Mouse (Mus musculus) heart, embryonic 12.5 days (tissue): ENCODE measurements at regions not wholly inside any gene's neighbourhood (a gene's known extent, or its start where the extent isn't known, plus 50 kb on each side); places are given as distances from the start of the nearest gene placed in this dataset.
"Not testable (repeated sequence)": the region's sequence is repeated elsewhere in the genome, so short reads cannot be mapped to it uniquely, and the experiment has no call there.

Experiments used
- ATAC-seq: fragments of 200-750 bp; cut with Nextera tagmentation; 2 replicates; pipeline ENCODE4 v1.8.0; 2017; ENCODE audit warnings: moderate TSS enrichment, moderate library complexity; ENCODE audit not compliant: insufficient number of reproducible peaks, low FRiP score
- H3K27ac ChIP-seq: fragments of 300-500 bp; sonication (generic); 2 replicates; pipeline ENCODE4 v1.5.1; 2016; ENCODE audit warnings: mild to moderate bottlenecking, moderate library complexity; ENCODE audit not compliant: poor library complexity, severe bottlenecking
- H3K27me3 ChIP-seq: fragments of 300-500 bp; sonication (generic); replicated peaks from 2 replicates; pipeline ENCODE4 v1.6.1; 2016; ENCODE audit warnings: mild to moderate bottlenecking, moderate library complexity
- H3K36me3 ChIP-seq: fragments of 300-500 bp; sonication (generic); 2 replicates; pipeline ENCODE4 v1.6.1; 2016; ENCODE audit warnings: mild to moderate bottlenecking, moderate library complexity
- H3K4me1 ChIP-seq: fragments of 300-500 bp; sonication (generic); replicated peaks from 2 replicates; pipeline ENCODE4 v1.6.1; 2016; ENCODE audit warnings: mild to moderate bottlenecking
- H3K4me2 ChIP-seq: fragments of 300-500 bp; sonication (generic); 2 replicates; pipeline ENCODE4 v1.6.1; 2016; ENCODE audit warnings: mild to moderate bottlenecking, moderate library complexity
- H3K4me3 ChIP-seq: fragments of 300-500 bp; sonication (generic); 2 replicates; pipeline ENCODE4 v1.5.1; 2016; ENCODE audit warnings: mild to moderate bottlenecking
- H3K9ac ChIP-seq: fragments of 300-500 bp; sonication (generic); 2 replicates; pipeline ENCODE4 v1.6.1; 2016; ENCODE audit warnings: mild to moderate bottlenecking, moderate library complexity
- H3K9me3 ChIP-seq: fragments of 300-500 bp; sonication (generic); replicated peaks from 2 replicates; pipeline ENCODE4 v1.6.1; 2016; ENCODE audit warnings: mild to moderate bottlenecking, moderate library complexity
- WGBS: fragments of 180-500 bp; shearing (Covaris S2); methylation state at CpG from one replicate; pipeline ENCODE4 v1.1.7; 2016; 5-methylcytosine and 5-hydroxymethylcytosine counted together

GRCm38 (mm10) chr10:20841430-20842040 lies 110.8 kb upstream of the Ahi1 start:
- Histone ChIP-seq H3K4me1 (peaks cover 21% of the 10 kb centered on the region; the same call in 1 of the 2 replicates), H3K27me3 (no peaks in the 10 kb centered on the region), H3K27ac (no peak overlapping the region), H3K9me3 (no peaks in the 10 kb centered on the region), H3K9ac (no peak overlapping the region), H3K36me3 (no peaks in the 10 kb centered on the region), H3K4me3 (no peak overlapping the region), H3K4me2 (no peak overlapping the region)
- ATAC-seq = no peak
- 73% methylated on average over 3 of the region's 3 CpGs for WGBS

GRCm38 (mm10) chr10:20838685-20839425 lies 113.5 kb upstream of the Ahi1 start:
- Histone ChIP-seq H3K36me3 (no peaks in the 10 kb centered on the region), H3K27me3 (no peaks in the 10 kb centered on the region), H3K27ac (no peak overlapping the region), H3K9ac (no peak overlapping the region), H3K4me3 (no peak overlapping the region), H3K4me1 (peaks cover 21% of the 10 kb centered on the region; the same call in 1 of the 2 replicates), H3K9me3 (no peaks in the 10 kb centered on the region), H3K4me2 (no peak overlapping the region)
- 58% methylated on average over 8 of the region's 8 CpGs for WGBS
- no peak for ATAC-seq

- not testable (repeated sequence) for H3K27me3 ChIP-seq, H3K27ac ChIP-seq, H3K9ac ChIP-seq, H3K4me3 ChIP-seq, H3K36me3 ChIP-seq, H3K4me2 ChIP-seq, ATAC-seq, H3K9me3 ChIP-seq
- 71% methylated on average over 4 of the region's 4 CpGs for WGBS
- H3K4me1 ChIP-seq = peaks cover 16% of the 10 kb centered on the region; the same call in 1 of the 2 replicates
Observed at GRCm38 (mm10) chr10:20836816-20837215, 111.9 kb upstream of the Pde7b start.

- Histone ChIP-seq H3K4me2 (no peak overlapping the region), H3K9me3 (no peaks in the 10 kb centered on the region), H3K4me1 (0 out of 2 replicates have a peak, but pooled peaks cover 9% of the 10 kb centered on the region), H3K27ac (no peak overlapping the region), H3K36me3 (no peaks in the 10 kb centered on the region), H3K27me3 (no peaks in the 10 kb centered on the region), H3K9ac (no peak overlapping the region), H3K4me3 (no peak overlapping the region)
- no peak for ATAC-seq
- 79% methylated on average over 11 of the region's 11 CpGs for WGBS
Observed at GRCm38 (mm10) chr10:20834806-20835575, 110.1 kb upstream of the Pde7b start.

- Histone ChIP-seq H3K36me3 (no peaks in the 10 kb centered on the region), H3K9me3 (no peaks in the 10 kb centered on the region), H3K27ac (no peak overlapping the region), H3K4me2 (no peak overlapping the region), H3K9ac (no peak overlapping the region), H3K27me3 (no peaks in the 10 kb centered on the region), H3K4me3 (no peak overlapping the region), H3K4me1 (no peaks in the 10 kb centered on the region)
- 69% methylated on average over 1 of the region's 1 CpGs for WGBS
- ATAC-seq = no peak
Observed at GRCm38 (mm10) chr10:20828304-20828703, 103.4 kb upstream of the Pde7b start.

- Histone ChIP-seq H3K36me3 (no peaks in the 10 kb centered on the region), H3K4me2 (no peak overlapping the region)
- ATAC-seq = no peak
Observed at GRCm38 (mm10) chr10:20827473-20827872, 102.6 kb upstream of the Pde7b start.

GRCm38 (mm10) chr10:20818548-20818947 lies 93.7 kb upstream of the Pde7b start:
- no peak for ATAC-seq
- WGBS = 44% methylated on average over 4 of the region's 4 CpGs

More at GRCm38 (mm10) chr10:20827473-20827872, 102.6 kb upstream of the Pde7b start:
- no peak overlapping the region for H3K9ac ChIP-seq
- H3K9me3 ChIP-seq = no peaks in the 10 kb centered on the region
- H3K4me1 ChIP-seq = no peaks in the 10 kb centered on the region
- H3K27ac ChIP-seq = no peak overlapping the region
- H3K27me3 ChIP-seq = no peaks in the 10 kb centered on the region
- no peak overlapping the region for H3K4me3 ChIP-seq

GRCm38 (mm10) chr10:20799792-20800191 lies 74.9 kb upstream of the Pde7b start:
- no peaks in the 10 kb centered on the region for H3K36me3 ChIP-seq
- no peak overlapping the region for H3K4me3 ChIP-seq
- H3K27ac ChIP-seq = no peak overlapping the region
- H3K27me3 ChIP-seq = no peaks in the 10 kb centered on the region
- no peak for ATAC-seq
- no peak overlapping the region for H3K4me2 ChIP-seq
- no peak overlapping the region for H3K9ac ChIP-seq
- H3K9me3 ChIP-seq = no peaks in the 10 kb centered on the region
- H3K4me1 ChIP-seq = peaks cover 6% of the 10 kb centered on the region; the same call in 1 of the 2 replicates
- WGBS = 53% methylated on average over 7 of the region's 7 CpGs

More at GRCm38 (mm10) chr10:20818548-20818947, 93.7 kb upstream of the Pde7b start:
- H3K4me3 ChIP-seq = no peak overlapping the region
- H3K9ac ChIP-seq = no peak overlapping the region
- no peaks in the 10 kb centered on the region for H3K27me3 ChIP-seq
- H3K4me1 ChIP-seq = no peaks in the 10 kb centered on the region
- H3K36me3 ChIP-seq = no peaks in the 10 kb centered on the region
- H3K9me3 ChIP-seq = no peaks in the 10 kb centered on the region
- H3K27ac ChIP-seq = no peak overlapping the region
- H3K4me2 ChIP-seq = no peak overlapping the region

- Histone ChIP-seq H3K4me2 (no peak overlapping the region), H3K4me1 (peaks cover 14% of the 10 kb centered on the region), H3K36me3 (no peaks in the 10 kb centered on the region), H3K9ac (no peak overlapping the region), H3K27me3 (no peaks in the 10 kb centered on the region), H3K27ac (no peak overlapping the region), H3K9me3 (no peaks in the 10 kb centered on the region), H3K4me3 (no peak overlapping the region)
- 47% methylated on average over 2 of the region's 2 CpGs for WGBS
- no peak for ATAC-seq
Observed at GRCm38 (mm10) chr10:20798400-20798799, 73.5 kb upstream of the Pde7b start.

- H3K4me3 ChIP-seq = no peak overlapping the region
- H3K4me1 ChIP-seq = peaks cover 12% of the 10 kb centered on the region
- peaks cover under 1% of the 10 kb centered on the region; the same call in 1 of the 2 replicates for H3K9me3 ChIP-seq
- no peaks in the 10 kb centered on the region for H3K36me3 ChIP-seq
- no peak overlapping the region for H3K9ac ChIP-seq
- ATAC-seq = no peak
- no peaks in the 10 kb centered on the region for H3K27me3 ChIP-seq
- H3K27ac ChIP-seq = no peak overlapping the region; the same call in 1 of the 2 replicates
- 30% methylated on average over 6 of the region's 6 CpGs for WGBS
- H3K4me2 ChIP-seq = no peak overlapping the region
Observed at GRCm38 (mm10) chr10:20793956-20794355, 69.1 kb upstream of the Pde7b start.

GRCm38 (mm10) chr10:20780946-20781345 lies 56.1 kb upstream of the Pde7b start:
- Histone ChIP-seq H3K9ac (no peak overlapping the region), H3K4me2 (no peak overlapping the region), H3K4me3 (no peak overlapping the region), H3K27me3 (no peaks in the 10 kb centered on the region), H3K4me1 (peaks cover 3% of the 10 kb centered on the region; the same call in 1 of the 2 replicates), H3K36me3 (no peaks in the 10 kb centered on the region), H3K27ac (no peak overlapping the region), H3K9me3 (no peaks in the 10 kb centered on the region)
- ATAC-seq = no peak
- WGBS = 90% methylated on average over 1 of the region's 1 CpGs
